Mouse (Mus musculus): ENCODE results near the gene Prl. TPM values are rescaled to one million over a fixed set of nuclear protein-coding genes. Genes with fewer than 3 reads are reported as not detected.

Gene Prl
- polyA plus RNA-seq (2012; rRNA removed; ENCODE audit: low replicate concordance): not detected in 2 replicates

DNA sequence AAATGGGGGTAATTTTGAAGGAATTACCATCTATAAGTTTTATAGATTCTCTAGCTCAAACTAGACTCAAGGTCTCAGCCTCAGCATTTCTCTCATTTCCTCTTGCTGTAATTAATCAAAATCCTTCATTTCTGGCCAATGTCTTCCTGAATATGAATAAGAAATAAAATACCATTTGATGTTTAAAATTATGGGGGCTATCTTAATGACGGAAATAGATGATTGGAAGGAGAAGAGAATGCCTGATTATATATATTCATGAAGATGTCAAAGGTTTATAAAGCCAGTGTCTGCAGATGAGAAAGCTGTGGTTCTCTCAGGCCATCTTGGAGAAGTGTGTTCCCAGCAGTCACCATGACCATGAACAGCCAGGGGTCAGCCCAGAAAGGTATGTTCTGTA lies at the start of gene Prl:
Prl (plus strand) TSS at position 301 of the 400 bp plus-strand sequence.

DNA sequence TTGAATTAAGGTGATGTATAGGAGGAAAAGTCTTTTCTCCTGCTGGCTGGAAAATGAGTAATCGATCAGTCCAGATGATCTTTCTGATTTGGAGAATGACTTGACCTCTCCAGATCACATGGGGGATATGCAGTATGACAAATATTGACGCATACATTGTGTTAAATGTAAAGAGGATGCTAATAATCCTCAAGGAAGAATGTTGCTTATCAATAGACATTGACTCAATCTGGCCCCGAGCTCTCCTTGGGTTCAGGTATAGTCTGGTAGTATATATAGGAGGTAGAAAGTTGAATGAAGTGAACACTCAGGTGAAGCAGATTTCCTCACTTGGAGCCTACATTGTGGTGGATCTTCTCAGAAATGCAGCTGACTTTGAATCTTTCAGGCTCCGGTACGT lies 36.5 kb downstream of the Prl start, which contains the start of gene Prl3d1:
Prl3d1 (plus strand) TSS at position 301 of the 400 bp plus-strand sequence.

Other genes starting within 250 kb of the Prl start
- not detected in 2 replicates for gene Prl3d1, start 36.6 kb downstream of the Prl start, polyA plus RNA-seq (2012; rRNA removed; ENCODE audit: low replicate concordance)
- gene Prl3d2, start 64.1 kb downstream of the Prl start, polyA plus RNA-seq (2012; rRNA removed; ENCODE audit: low replicate concordance): not detected in 2 replicates
- gene Prl3d3, start 99.2 kb downstream of the Prl start, polyA plus RNA-seq (2012; rRNA removed; ENCODE audit: low replicate concordance): not detected in 2 replicates
- gene Prl3c1, start 139.1 kb downstream of the Prl start, polyA plus RNA-seq (2012; rRNA removed; ENCODE audit: low replicate concordance): not detected in 2 replicates
- not detected in 2 replicates for gene Prl3b1, start 184.3 kb downstream of the Prl start, polyA plus RNA-seq (2012; rRNA removed; ENCODE audit: low replicate concordance)
- not detected in 2 replicates for gene Prl3a1, start 201.9 kb downstream of the Prl start, polyA plus RNA-seq (2012; rRNA removed; ENCODE audit: low replicate concordance)